Mouse (Mus musculus) kidney, postnatal 36 days (tissue): ENCODE data around the gene Sphkap.

ENCODE experiments used
- DNase-seq, 2 experiments: peaks; one replicate each; pipeline ENCODE4 v3.0.0; 2021 to 2022; ENCODE audit warnings: mixed read lengths in 2 of 2

Gene Sphkap

GRCm38 (mm10) chr1:83285866-83286265 is 122.1 kb downstream of the Sphkap start:
- no peak for DNase-seq

GRCm38 (mm10) chr1:83277044-83277443 is 131.0 kb downstream of the Sphkap start:
- no peak for DNase-seq

DNA sequence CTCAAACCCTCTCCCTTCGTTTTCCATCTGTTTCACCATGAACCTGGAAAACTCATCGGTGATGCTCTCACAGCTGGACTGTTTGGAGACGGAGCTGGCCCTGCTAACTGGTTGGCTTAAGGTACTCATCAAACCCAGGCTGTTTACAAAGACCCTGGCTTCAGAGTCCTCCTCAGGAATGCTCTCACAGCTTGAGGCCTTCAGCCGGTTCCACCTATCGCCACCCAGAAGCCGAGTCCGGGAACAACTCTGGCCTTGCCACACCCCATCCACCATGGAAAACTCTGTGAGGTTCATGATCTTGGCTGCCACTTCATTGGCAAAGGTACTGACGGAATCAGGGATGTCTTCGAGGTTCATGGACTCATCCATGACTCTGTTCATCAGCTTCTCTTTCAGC is 131.4 kb downstream of the Sphkap start:
- no peak for DNase-seq

- DNase-seq: no peak
Measured at GRCm38 (mm10) chr1:83251746-83252145, 156.3 kb downstream of the Sphkap start.

- DNase-seq: no peak
Measured at GRCm38 (mm10) chr1:83248235-83248746, 159.7 kb downstream of the Sphkap start.

- DNase-seq: no peak
Measured at GRCm38 (mm10) chr1:83227946-83228345, 180.1 kb downstream of the Sphkap start.

DNA sequence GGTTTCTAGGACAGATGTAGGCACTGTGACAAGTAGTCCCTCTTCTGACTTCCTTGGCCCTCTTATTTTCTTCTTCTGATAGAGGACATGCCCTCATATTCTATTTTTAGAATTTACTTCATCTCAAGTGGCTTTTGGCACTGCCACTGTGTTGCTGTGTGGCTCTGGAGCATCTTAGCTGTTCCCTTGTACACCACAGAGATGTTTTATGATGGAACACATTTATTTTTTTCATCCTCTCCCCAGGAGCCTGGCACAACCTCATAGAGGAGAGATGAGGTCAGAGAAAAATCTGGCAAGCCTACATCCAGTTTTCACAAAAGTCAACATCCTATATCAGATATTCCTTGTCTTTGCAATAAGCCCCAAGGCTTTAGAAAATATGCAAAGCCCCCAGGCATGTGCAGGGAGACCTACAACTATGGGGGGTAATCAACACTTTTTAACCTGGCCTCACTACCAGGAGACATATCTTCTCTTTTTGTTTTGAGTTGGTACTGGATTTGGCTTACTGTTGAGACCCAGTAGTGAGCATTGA is 183.5 kb downstream of the Sphkap start:
- no peak for DNase-seq

DNA sequence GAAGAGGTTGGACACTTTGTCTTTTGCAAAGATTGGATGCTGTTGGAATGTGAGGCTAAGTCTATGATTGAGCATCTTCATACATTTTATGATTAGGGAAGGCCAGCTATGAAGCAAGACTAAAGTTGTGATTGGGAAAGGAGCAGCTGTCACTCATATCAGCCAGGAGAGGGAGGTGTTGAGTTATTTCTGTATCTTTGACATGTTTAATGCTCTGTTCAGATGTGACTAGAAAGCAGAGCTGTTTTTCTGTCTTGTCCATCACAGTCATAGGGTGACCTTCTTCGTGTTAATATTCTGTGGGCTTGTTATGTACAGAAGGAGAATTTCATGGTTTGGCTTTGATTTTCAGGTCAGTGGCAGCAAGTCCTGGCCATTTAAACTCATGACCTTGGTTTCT is 184.9 kb downstream of the Sphkap start:
- no peak for DNase-seq

- peak in 1 of 2 experiments; percentile 2 for DNase-seq
Measured at GRCm38 (mm10) chr1:83218260-83218659, 189.7 kb downstream of the Sphkap start.

DNA sequence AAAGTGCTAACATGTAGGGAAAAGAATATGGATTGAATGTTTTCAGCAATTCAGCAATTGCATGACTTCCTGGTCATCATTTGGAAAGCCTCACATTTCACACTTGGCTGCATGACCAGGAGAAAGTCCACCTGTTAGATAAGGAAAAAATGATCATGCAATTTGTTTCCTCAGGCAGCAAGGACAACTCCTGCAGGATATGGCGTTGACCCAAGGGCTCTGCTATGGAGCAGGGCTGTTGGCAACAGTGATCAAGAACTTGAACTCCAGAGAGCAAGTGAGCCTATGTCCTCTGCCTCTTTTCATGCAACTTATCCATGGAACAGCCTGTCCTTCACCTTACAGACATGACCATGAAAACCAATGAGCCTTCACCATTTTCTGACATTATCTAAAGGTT is 198.0 kb downstream of the Sphkap start:
- no peak for DNase-seq
